Mouse (Mus musculus): ENCODE results near the gene Gkn2.

Gkn2 gene

GRCm38 (mm10) chr6:87399886-87400566, 26.9 kb downstream of the Gkn2 start:
- DNase-seq: no peak

- no peak for DNase-seq
Observed at GRCm38 (mm10) chr6:87401456-87401855, 28.3 kb downstream of the Gkn2 start.

- DNase-seq: no peak
Observed at GRCm38 (mm10) chr6:87412011-87412410, 38.9 kb downstream of the Gkn2 start.

- no peak for DNase-seq
Observed at GRCm38 (mm10) chr6:87422304-87422703, 49.1 kb downstream of the Gkn2 start.

GRCm38 (mm10) chr6:87424037-87424816, 51.1 kb downstream of the Gkn2 start:
- peak; percentile 65 to 71 for DNase-seq

GRCm38 (mm10) chr6:87426954-87427353, 53.8 kb downstream of the Gkn2 start:
- DNase-seq: no peak

- DNase-seq: no peak
Observed at GRCm38 (mm10) chr6:87427616-87428015, 54.5 kb downstream of the Gkn2 start.

GRCm38 (mm10) chr6:87428487-87429044, 55.4 kb downstream of the Gkn2 start, which contains the start of gene Bmp10:
Bmp10 (plus strand) TSS chr6:87428994.
- DNase-seq: no peak

Data from kidney, postnatal 25 days (tissue).